Mouse (Mus musculus) embryonic facial prominence, embryonic 15.5 days (tissue): Measurements from ENCODE around the gene Hhat. TPM values are rescaled to one million over a fixed set of nuclear protein-coding genes. Genes with fewer than 3 reads are reported as not detected.

Source experiments
- ATAC-seq: fragments of 200-750 bp; cut with Nextera tagmentation; 2 replicates; pipeline ENCODE4 v1.8.0; 2017; ENCODE audit warnings: low read depth, moderate TSS enrichment; ENCODE audit not compliant: insufficient number of reproducible peaks, low FRiP score, low TSS enrichment
- H3K27ac ChIP-seq: fragments of 300-500 bp; sonication (generic); replicated peaks from 2 replicates; pipeline ENCODE4 v1.5.1; 2015; ENCODE audit warnings: mild to moderate bottlenecking, inconsistent platforms
- H3K27me3 ChIP-seq: fragments of 300-500 bp; sonication (generic); 2 replicates; pipeline ENCODE4 v1.6.1; 2015; ENCODE audit warnings: inconsistent platforms
- H3K36me3 ChIP-seq: fragments of 300-500 bp; sonication (generic); 2 replicates; pipeline ENCODE4 v1.6.1; 2015; ENCODE audit warnings: mild to moderate bottlenecking, inconsistent platforms
- H3K4me1 ChIP-seq: fragments of 300-500 bp; sonication (generic); 2 replicates; pipeline ENCODE4 v1.6.1; 2015; ENCODE audit warnings: inconsistent platforms
- H3K4me2 ChIP-seq: fragments of 300-500 bp; sonication (generic); replicated peaks from 2 replicates; pipeline ENCODE4 v1.6.1; 2015; ENCODE audit warnings: mild to moderate bottlenecking, inconsistent platforms
- H3K4me3 ChIP-seq: fragments of 300-500 bp; sonication (generic); replicated peaks from 2 replicates; pipeline ENCODE4 v1.5.1; 2015; ENCODE audit warnings: mild to moderate bottlenecking, inconsistent platforms
- H3K9ac ChIP-seq: fragments of 300-500 bp; sonication (generic); 2 replicates; pipeline ENCODE4 v1.6.1; 2015; ENCODE audit warnings: inconsistent platforms
- H3K9me3 ChIP-seq: fragments of 300-500 bp; sonication (generic); replicated peaks from 2 replicates; pipeline ENCODE4 v1.6.1; 2016; ENCODE audit warnings: inconsistent platforms
- WGBS: fragments of 180-500 bp; shearing (Covaris S2); methylation state at CpG from one replicate; pipeline ENCODE4 v1.1.7; 2015; 5-methylcytosine and 5-hydroxymethylcytosine counted together
- polyA plus RNA-seq: library from polyadenylated mRNA; unstranded; fragments of >200 nt; fragmentation: Nextera tagmentation; extraction: Ambion mirVana; gene quantifications from 2 replicates; pipeline ENCODE4 v1.2.1, GENCODE M21; 2015

The Hhat gene
- polyA plus RNA-seq, 1 experiment from 2014 or later: 9.5 TPM

DNA sequence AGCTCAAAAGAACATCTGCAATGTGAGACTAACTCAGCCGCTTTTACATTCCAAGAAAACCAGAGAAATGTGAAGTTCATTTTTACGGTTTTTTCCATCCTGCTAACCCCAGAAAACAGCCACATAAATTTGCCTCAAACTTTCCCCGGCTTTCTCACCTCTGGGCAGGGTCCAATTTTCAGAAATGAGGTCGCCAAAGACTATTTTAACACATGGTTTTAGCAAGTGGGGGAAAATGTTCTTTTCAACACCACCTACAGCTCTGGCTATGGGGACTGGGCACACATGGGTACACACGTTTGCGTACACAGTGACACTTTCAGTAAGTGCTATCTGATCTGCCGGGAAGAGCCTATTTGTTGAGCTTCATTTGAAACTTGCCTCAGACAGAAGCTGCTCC is 40.5 kb downstream of the Hhat start:
- 49% methylated on average over 7 of the region's 7 CpGs for WGBS
- peak overlapping the region; percentile 40 for H3K27ac ChIP-seq
- H3K36me3 ChIP-seq: no peaks in the 10 kb centered on the region
- H3K27me3 ChIP-seq: no peaks in the 10 kb centered on the region
- H3K9me3 ChIP-seq: no peaks in the 10 kb centered on the region
- ATAC-seq: no peak
- H3K4me3 ChIP-seq: no peak overlapping the region
- no peak overlapping the region for H3K4me2 ChIP-seq
- H3K9ac ChIP-seq: no peak overlapping the region
- H3K4me1 ChIP-seq: peaks cover 15% of the 10 kb centered on the region

- Histone ChIP-seq H3K4me1 (peaks cover 15% of the 10 kb centered on the region), H3K27me3 (no peaks in the 10 kb centered on the region), H3K4me3 (no peak overlapping the region), H3K27ac (no peak overlapping the region), H3K9ac (no peak overlapping the region), H3K36me3 (no peaks in the 10 kb centered on the region), H3K4me2 (no peak overlapping the region), H3K9me3 (no peaks in the 10 kb centered on the region)
- 53% methylated on average over 11 of the region's 11 CpGs for WGBS
- ATAC-seq: no peak
These were observed 43.9 kb downstream of the Hhat start for GRCm38 (mm10) chr1:192726996-192727624.

DNA sequence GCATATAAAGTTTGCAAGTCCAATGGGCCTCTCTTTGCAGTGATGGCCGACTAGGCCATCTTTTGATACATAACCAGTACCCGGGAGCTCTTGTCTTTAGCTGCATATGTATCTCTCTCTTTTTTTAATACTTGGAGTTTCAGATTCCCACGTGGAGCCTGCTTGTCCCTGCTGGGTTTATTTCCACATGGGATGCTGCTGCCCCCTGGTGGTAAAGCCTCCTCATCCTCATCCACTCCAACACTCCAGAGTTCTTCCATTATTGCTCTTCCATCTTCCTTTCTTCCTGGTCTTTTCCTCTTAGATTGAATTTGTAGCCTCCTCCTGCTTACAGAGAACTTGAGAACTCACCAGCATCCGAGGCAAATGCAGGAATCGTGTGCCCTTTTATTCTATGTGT is 48.9 kb downstream of the Hhat start:
- Histone ChIP-seq H3K4me3 (no peak overlapping the region), H3K9ac (no peak overlapping the region), H3K9me3 (no peaks in the 10 kb centered on the region), H3K4me2 (no peak overlapping the region), H3K27me3 (no peaks in the 10 kb centered on the region), H3K36me3 (no peaks in the 10 kb centered on the region), H3K4me1 (0 out of 2 replicates have a peak, but pooled peaks cover 2% of the 10 kb centered on the region), H3K27ac (no peak overlapping the region)
- 25% methylated on average over 5 of the region's 5 CpGs for WGBS
- ATAC-seq: no peak

- no peaks in the 10 kb centered on the region for H3K4me1 ChIP-seq
- ATAC-seq: no peak
- no peak overlapping the region for H3K4me2 ChIP-seq
- no peak overlapping the region for H3K9ac ChIP-seq
- no peaks in the 10 kb centered on the region for H3K36me3 ChIP-seq
- no peaks in the 10 kb centered on the region for H3K9me3 ChIP-seq
- H3K27me3 ChIP-seq: no peaks in the 10 kb centered on the region
- 71% methylated on average over 10 of the region's 10 CpGs for WGBS
- no peak overlapping the region for H3K27ac ChIP-seq
- no peak overlapping the region for H3K4me3 ChIP-seq
These were observed 50.9 kb downstream of the Hhat start for GRCm38 (mm10) chr1:192720156-192720555.

DNA sequence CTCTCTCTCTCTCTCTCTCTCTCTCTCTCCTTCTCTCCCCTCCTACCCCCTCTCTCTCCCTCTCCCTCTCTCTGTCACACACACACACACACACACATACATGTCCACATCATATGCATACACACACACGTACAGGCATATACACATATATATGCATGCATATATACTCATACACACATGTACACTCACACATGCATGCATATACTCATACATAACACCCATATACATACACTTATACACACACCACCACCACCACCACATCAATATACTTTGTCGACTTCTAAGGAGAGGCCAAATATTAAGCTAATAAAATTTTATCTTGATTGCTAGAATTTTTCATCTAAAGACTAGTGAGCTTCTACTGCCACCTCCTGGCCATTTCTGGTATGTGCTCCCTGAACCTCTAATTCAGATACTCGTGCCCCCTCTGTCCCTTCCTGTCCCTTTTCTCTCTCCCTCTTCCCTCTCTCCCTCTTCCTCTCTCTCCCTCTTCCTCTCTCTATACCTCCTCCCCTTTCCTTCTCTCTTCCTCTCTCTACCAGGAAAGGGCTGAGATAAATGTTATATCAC is 59.2 kb downstream of the Hhat start:
- H3K4me1 ChIP-seq: no peaks in the 10 kb centered on the region
- 32% methylated on average over 3 of the region's 3 CpGs for WGBS
- no peak overlapping the region for H3K4me2 ChIP-seq

GRCm38 (mm10) chr1:192700339-192701073 is 70.5 kb downstream of the Hhat start:
- 78% methylated on average over 8 of the region's 8 CpGs for WGBS

More for the DNA sequence above, 59.2 kb downstream of the Hhat start:
- Histone ChIP-seq H3K9ac (no peak overlapping the region), H3K36me3 (no peaks in the 10 kb centered on the region), H3K27ac (no peak overlapping the region), H3K4me3 (no peak overlapping the region), H3K27me3 (no peaks in the 10 kb centered on the region), H3K9me3 (no peaks in the 10 kb centered on the region)
- no peak for ATAC-seq

GRCm38 (mm10) chr1:192699101-192699500 is 71.9 kb downstream of the Hhat start:
- Histone ChIP-seq H3K27ac (no peak overlapping the region), H3K4me1 (peaks cover 10% of the 10 kb centered on the region; the same call in 1 of the 2 replicates), H3K4me3 (no peak overlapping the region), H3K9me3 (no peaks in the 10 kb centered on the region), H3K36me3 (no peaks in the 10 kb centered on the region), H3K9ac (no peak overlapping the region), H3K4me2 (no peak overlapping the region), H3K27me3 (no peaks in the 10 kb centered on the region)
- no peak for ATAC-seq

More at GRCm38 (mm10) chr1:192700339-192701073, 70.5 kb downstream of the Hhat start:
- Histone ChIP-seq H3K9ac (no peak overlapping the region), H3K4me3 (no peak overlapping the region), H3K27ac (no peak overlapping the region), H3K9me3 (no peaks in the 10 kb centered on the region), H3K36me3 (no peaks in the 10 kb centered on the region), H3K4me2 (no peak overlapping the region), H3K27me3 (no peaks in the 10 kb centered on the region), H3K4me1 (peaks cover 10% of the 10 kb centered on the region; the same call in 1 of the 2 replicates)
- no peak for ATAC-seq

- H3K27ac ChIP-seq: no peak overlapping the region
- no peaks in the 10 kb centered on the region for H3K9me3 ChIP-seq
- H3K4me2 ChIP-seq: no peak overlapping the region
- no peak overlapping the region for H3K9ac ChIP-seq
- ATAC-seq: peak; percentile 47; the same call in 1 of the 2 replicates
- 57% methylated on average over 1 of the region's 1 CpGs for WGBS
- no peaks in the 10 kb centered on the region for H3K36me3 ChIP-seq
- H3K4me3 ChIP-seq: no peak overlapping the region
- no peaks in the 10 kb centered on the region for H3K27me3 ChIP-seq
- peaks cover 10% of the 10 kb centered on the region; the same call in 1 of the 2 replicates for H3K4me1 ChIP-seq
These were observed 74.6 kb downstream of the Hhat start for GRCm38 (mm10) chr1:192696371-192696863.

- H3K27me3 ChIP-seq: no peaks in the 10 kb centered on the region
- H3K4me1 ChIP-seq: peaks cover 10% of the 10 kb centered on the region; the same call in 1 of the 2 replicates
- no peak overlapping the region for H3K4me3 ChIP-seq
- no peak overlapping the region for H3K9ac ChIP-seq
- H3K27ac ChIP-seq: no peak overlapping the region
- 94% methylated on average over 10 of the region's 10 CpGs for WGBS
- no peak overlapping the region for H3K4me2 ChIP-seq
- ATAC-seq: no peak
- no peaks in the 10 kb centered on the region for H3K9me3 ChIP-seq
- H3K36me3 ChIP-seq: no peaks in the 10 kb centered on the region
These were observed 77.4 kb downstream of the Hhat start for GRCm38 (mm10) chr1:192693644-192694043.

GRCm38 (mm10) chr1:192692982-192693381 is 78.0 kb downstream of the Hhat start:
- Histone ChIP-seq H3K36me3 (no peaks in the 10 kb centered on the region), H3K4me1 (peaks cover 10% of the 10 kb centered on the region; the same call in 1 of the 2 replicates), H3K27me3 (no peaks in the 10 kb centered on the region), H3K9ac (no peak overlapping the region), H3K4me3 (no peak overlapping the region), H3K9me3 (no peaks in the 10 kb centered on the region), H3K27ac (no peak overlapping the region), H3K4me2 (no peak overlapping the region)
- ATAC-seq: no peak
- 54% methylated on average over 7 of the region's 7 CpGs for WGBS

DNA sequence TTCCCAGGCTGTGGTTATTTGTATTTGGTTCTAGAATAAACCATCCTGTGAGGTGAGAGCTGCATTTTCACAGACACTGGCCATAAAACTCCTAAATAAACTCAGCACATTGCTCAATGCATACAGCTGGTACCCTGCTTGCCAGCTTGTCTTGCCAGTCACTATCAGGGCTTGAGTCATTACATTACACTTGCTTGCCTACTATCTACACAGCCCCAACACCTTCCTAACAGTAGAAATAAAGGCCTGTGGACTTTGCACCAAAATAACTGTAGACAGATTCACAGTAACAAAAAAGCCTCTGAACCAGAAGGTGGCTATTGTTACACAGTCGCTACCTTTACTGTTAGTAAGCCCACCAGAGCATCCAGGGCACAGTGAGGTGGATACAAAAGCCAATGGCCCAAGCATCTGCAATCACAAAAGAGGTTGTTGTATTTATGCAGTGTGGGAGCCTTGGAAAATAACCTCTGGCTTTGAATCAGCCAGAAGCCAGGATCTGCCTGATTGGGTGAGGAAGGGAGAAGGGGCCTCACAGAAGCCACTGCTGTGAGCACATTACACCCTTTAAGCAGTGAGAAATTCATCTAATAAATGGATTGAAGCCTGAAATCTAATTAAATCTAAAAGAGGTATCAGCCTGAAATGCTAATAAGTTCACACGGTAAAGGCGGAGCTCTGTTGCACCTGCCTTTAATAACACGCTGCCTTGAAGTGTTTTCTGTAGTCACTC is 88.6 kb downstream of the Hhat start:
- Histone ChIP-seq H3K27me3 (no peaks in the 10 kb centered on the region), H3K4me1 (no peaks in the 10 kb centered on the region), H3K4me3 (no peak overlapping the region), H3K27ac (no peak overlapping the region), H3K9me3 (no peaks in the 10 kb centered on the region), H3K9ac (no peak overlapping the region), H3K36me3 (no peaks in the 10 kb centered on the region), H3K4me2 (no peak overlapping the region)
- no peak for ATAC-seq
- WGBS: 82% methylated on average over 4 of the region's 4 CpGs
